Mouse (Mus musculus) testis, adult 2 months (tissue): ENCODE data around the gene Rgs11. TPM values are rescaled to one million over a fixed set of nuclear protein-coding genes. Genes with fewer than 3 reads are reported as not detected.

Experiments
- H3K27ac ChIP-seq: fragments of 200-500 bp; 2 replicates; pipeline ENCODE4 v1.5.1; 2012; ENCODE audit warnings: low read depth, low read length; ENCODE audit not compliant: control insufficient read depth, insufficient read depth
- H3K27me3 ChIP-seq: fragments of 200-500 bp; 2 replicates; pipeline ENCODE4 v1.6.1; 2012; ENCODE audit warnings: mild to moderate bottlenecking, low read length, moderate library complexity; ENCODE audit not compliant: control insufficient read depth, insufficient read depth
- H3K36me3 ChIP-seq: fragments of 200-500 bp; 2 replicates; pipeline ENCODE4 v1.6.1; 2012; ENCODE audit warnings: mild to moderate bottlenecking, low read length; ENCODE audit not compliant: control insufficient read depth, insufficient read depth
- H3K4me1 ChIP-seq: fragments of 200-500 bp; 2 replicates; pipeline ENCODE4 v1.6.1; 2012; ENCODE audit warnings: low read length; ENCODE audit not compliant: control insufficient read depth, insufficient read depth
- H3K4me3 ChIP-seq: fragments of 200-500 bp; 2 replicates; pipeline ENCODE4 v1.5.1; 2012; ENCODE audit warnings: low read depth, mild to moderate bottlenecking, low read length, moderate library complexity, mixed read lengths; ENCODE audit not compliant: control insufficient read depth
- CTCF ChIP-seq: fragments of 200-500 bp; IDR thresholded peaks from 2 replicates; pipeline ENCODE4 v1.5.1; 2012; ENCODE audit warnings: low read depth, mild to moderate bottlenecking, inconsistent platforms, low read length, moderate library complexity; ENCODE audit not compliant: control insufficient read depth, insufficient read depth, insufficient replicate concordance
- POLR2A ChIP-seq: fragments of 200-500 bp; IDR thresholded peaks from 2 replicates; pipeline ENCODE4 v1.6.1; 2012; ENCODE audit warnings: low read depth, mild to moderate bottlenecking, inconsistent platforms, low read length, moderate library complexity; ENCODE audit not compliant: control insufficient read depth
- polyA plus RNA-seq: library from polyadenylated mRNA; depleted of rRNA; stranded (reverse); fragments of >200 nt; gene quantifications from 2 replicates; pipeline ENCODE4 v1.2.3, GENCODE M21; 2012; rRNA removed

The Rgs11 gene
- polyA plus RNA-seq, 1 experiment: 16.0 TPM

GRCm38 (mm10) chr17:26244101-26244841 lies 41.5 kb downstream of the Rgs11 start, which contains the start of gene Fam234a:
Fam234a (minus strand) TSS chr17:26244242.
- peak within 1 kb of the TSS; percentile 94 for H3K4me3 ChIP-seq
- TF ChIP-seq POLR2A (peak; percentile 97), CTCF (no peak)
- peak within 1 kb of the TSS; percentile 85 for H3K27ac ChIP-seq
- peaks cover 4% of the 10 kb centered on the region for H3K4me1 ChIP-seq
- no peaks in the 10 kb centered on the region for H3K27me3 ChIP-seq
- H3K36me3 ChIP-seq: no peaks in the 10 kb centered on the region

GRCm38 (mm10) chr17:26251886-26252538 lies 49.3 kb downstream of the Rgs11 start:
- Histone ChIP-seq H3K4me3 (peak overlapping the region; percentile 16; the same call in 1 of the 2 replicates), H3K27me3 (no peaks in the 10 kb centered on the region), H3K4me1 (no peaks in the 10 kb centered on the region), H3K27ac (peak overlapping the region; percentile 84), H3K36me3 (no peaks in the 10 kb centered on the region)
- no peak for TF ChIP-seq CTCF
- TF ChIP-seq POLR2A: no peak

- Histone ChIP-seq H3K36me3 (no peaks in the 10 kb centered on the region), H3K27me3 (no peaks in the 10 kb centered on the region), H3K4me1 (no peaks in the 10 kb centered on the region), H3K4me3 (peak within 1 kb of the TSS; percentile 97), H3K27ac (peak within 1 kb of the TSS; percentile 98)
- TF ChIP-seq CTCF: no peak
- peak; percentile 99 for TF ChIP-seq POLR2A
Observed at GRCm38 (mm10) chr17:26252539-26253251, 49.9 kb downstream of the Rgs11 start, which contains the start of gene Luc7l. Luc7l (plus strand) TSS chr17:26252896.

- Histone ChIP-seq H3K4me3 (peak overlapping the region; percentile 97), H3K4me1 (no peaks in the 10 kb centered on the region), H3K27me3 (no peaks in the 10 kb centered on the region), H3K27ac (peak overlapping the region; percentile 98), H3K36me3 (no peaks in the 10 kb centered on the region)
- TF ChIP-seq CTCF (no peak), POLR2A (no peak)
Observed at GRCm38 (mm10) chr17:26253399-26253798, 50.6 kb downstream of the Rgs11 start.

GRCm38 (mm10) chr17:26255313-26255712 lies 52.6 kb downstream of the Rgs11 start:
- no peaks in the 10 kb centered on the region for H3K36me3 ChIP-seq
- no peak overlapping the region for H3K27ac ChIP-seq
- H3K4me3 ChIP-seq: no peak overlapping the region
- no peaks in the 10 kb centered on the region for H3K4me1 ChIP-seq
- no peaks in the 10 kb centered on the region for H3K27me3 ChIP-seq
- TF ChIP-seq CTCF (no peak), POLR2A (no peak)

Other genes starting within 250 kb of the Rgs11 start
- 20.1 and 22.1 TPM in 2 replicates for gene Capn15, start 217.2 kb upstream of the Rgs11 start, polyA plus RNA-seq
- 35.2 and 37.5 TPM in 2 replicates for gene Rab11fip3, start 133.4 kb upstream of the Rgs11 start, polyA plus RNA-seq
- gene Decr2, start 112.6 kb upstream of the Rgs11 start, polyA plus RNA-seq: 9.8 and 12.0 TPM in 2 replicates
- gene Nme4, start 107.3 kb upstream of the Rgs11 start, polyA plus RNA-seq: 5.3 and 5.4 TPM in 2 replicates
- 361 and 374 TPM in 2 replicates for gene Tmem8, start 89.7 kb upstream of the Rgs11 start, polyA plus RNA-seq
- gene Mrpl28, start 79.5 kb upstream of the Rgs11 start, polyA plus RNA-seq: 30.4 and 36.5 TPM in 2 replicates
- gene Axin1, start 64.3 kb upstream of the Rgs11 start, polyA plus RNA-seq: 14.4 and 15.0 TPM in 2 replicates
- not detected in 2 replicates for gene Pdia2, start 3.9 kb upstream of the Rgs11 start, polyA plus RNA-seq
- 5.0 and 6.4 TPM in 2 replicates for gene Arhgdig, start 4.8 kb downstream of the Rgs11 start, polyA plus RNA-seq
- 73.8 and 74.9 TPM in 2 replicates for gene Fam234a, start 41.3 kb downstream of the Rgs11 start, polyA plus RNA-seq
- 15.0 and 16.3 TPM in 2 replicates for gene Luc7l, start 49.9 kb downstream of the Rgs11 start, polyA plus RNA-seq
- 0.54 and 0.58 TPM in 2 replicates for gene Neurl1b, start 211.9 kb downstream of the Rgs11 start, polyA plus RNA-seq